Mouse (Mus musculus): ENCODE results near the gene Pde11a. TPM values are rescaled to one million over a fixed set of nuclear protein-coding genes. Genes with fewer than 3 reads are reported as not detected.

Pde11a gene
- polyA plus RNA-seq, 1 experiment, result not detected

DNA sequence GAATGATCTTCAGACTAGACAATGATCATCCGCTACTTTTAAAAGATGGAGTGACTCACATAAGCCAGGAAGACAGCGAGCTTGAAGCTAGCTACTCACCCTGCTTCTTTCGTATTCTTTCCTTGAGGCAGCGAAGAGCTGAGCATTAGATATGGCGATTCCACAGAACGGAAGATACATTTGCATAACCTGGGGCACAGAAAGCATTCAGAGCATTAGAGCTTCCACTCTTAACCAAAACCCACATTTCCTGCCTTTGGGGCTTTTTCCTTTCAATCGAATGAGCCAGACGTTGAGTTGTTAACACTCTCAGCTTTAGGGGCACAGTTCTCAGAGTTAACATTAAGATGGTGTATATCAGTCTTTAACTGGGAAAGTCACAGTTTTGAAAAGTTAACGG lies 123.4 kb downstream of the Pde11a start:
- Histone ChIP-seq H3K36me3 (ENCODE audit: control insufficient read depth, insufficient read depth) (no peaks in the 10 kb centered on the region), H3K4me3 (no peak overlapping the region), H3K4me2 (ENCODE audit: low read depth) (no peak overlapping the region), H3K79me2 (ENCODE audit: control insufficient read depth, insufficient read depth) (no peaks in the 10 kb centered on the region), H3ac (ENCODE audit: control insufficient read depth, insufficient read length) (no peak overlapping the region), H3K27me3 (ENCODE audit: control insufficient read depth, insufficient read depth, insufficient read length) (no peaks in the 10 kb centered on the region)
- TF ChIP-seq TCF3 (IDR thresholded peaks at IDR 0.05; ENCODE audit: insufficient read length, low read depth), result no peak
- no peak for TF ChIP-seq POLR2A (IDR thresholded peaks at IDR 0.05; ENCODE audit: insufficient read length, low read depth)
- no peak for TF ChIP-seq E2F4 (IDR thresholded peaks at IDR 0.05; ENCODE audit: insufficient read depth)
- no peak for TF ChIP-seq CEBPB (IDR thresholded peaks at IDR 0.05; ENCODE audit: insufficient read depth, poor library complexity, severe bottlenecking)
- no peak for TF ChIP-seq USF1 (IDR thresholded peaks at IDR 0.05; ENCODE audit: low read depth)

DNA sequence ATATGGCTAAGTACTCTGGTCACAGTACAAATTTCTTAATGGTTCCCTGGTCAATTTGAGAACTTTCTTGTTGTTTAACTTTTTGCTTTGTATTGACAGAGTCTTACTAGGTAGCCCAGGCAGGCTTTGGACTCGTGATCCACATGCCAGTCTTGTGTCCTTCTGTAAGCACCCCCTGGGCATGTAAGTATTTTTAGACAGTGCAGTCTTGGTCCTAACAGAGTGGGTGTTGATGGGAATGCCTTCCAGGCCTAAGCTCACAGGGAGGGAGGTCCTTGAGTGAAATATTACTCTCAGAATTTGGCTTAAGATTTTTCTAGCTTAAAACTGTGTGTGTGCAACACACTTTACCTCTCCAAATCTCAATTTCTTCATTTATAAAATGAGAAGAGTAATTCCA lies 153.4 kb downstream of the Pde11a start:
- H3K4me2 ChIP-seq (ENCODE audit: low read depth), result no peak overlapping the region
- no peaks in the 10 kb centered on the region for H3K27me3 ChIP-seq (ENCODE audit: control insufficient read depth, insufficient read depth, insufficient read length)

DNA sequence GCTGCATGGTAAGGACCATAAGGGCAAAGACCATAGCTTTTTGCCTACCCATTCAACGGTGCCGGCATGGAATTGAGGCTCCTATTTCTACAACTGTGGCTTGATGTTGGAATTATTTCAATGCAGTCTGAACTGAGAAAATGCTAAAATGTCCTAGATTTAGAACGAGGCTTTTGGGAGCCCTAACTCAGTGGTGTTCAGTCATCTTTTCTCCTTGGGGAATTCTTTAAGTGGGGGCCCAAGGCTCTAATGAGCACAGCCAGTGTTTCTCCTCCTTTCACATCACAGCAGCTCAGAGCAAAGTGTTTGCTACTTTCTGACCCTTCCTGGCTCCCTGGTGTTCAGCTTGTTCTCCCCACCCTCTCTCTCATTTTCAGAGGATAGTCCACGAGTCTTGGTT lies 175.8 kb downstream of the Pde11a start:
- Histone ChIP-seq H3K4me3 (no peak overlapping the region), H3K4me2 (ENCODE audit: low read depth) (no peak overlapping the region), H3K27me3 (ENCODE audit: control insufficient read depth, insufficient read depth, insufficient read length) (no peaks in the 10 kb centered on the region), H3ac (ENCODE audit: control insufficient read depth, insufficient read length) (no peak overlapping the region), H3K36me3 (ENCODE audit: control insufficient read depth, insufficient read depth) (no peaks in the 10 kb centered on the region), H3K79me2 (ENCODE audit: control insufficient read depth, insufficient read depth) (no peaks in the 10 kb centered on the region)
- TF ChIP-seq CEBPB (IDR thresholded peaks at IDR 0.05; ENCODE audit: insufficient read depth, poor library complexity, severe bottlenecking) (no peak), E2F4 (IDR thresholded peaks at IDR 0.05; ENCODE audit: insufficient read depth) (no peak), USF1 (IDR thresholded peaks at IDR 0.05; ENCODE audit: low read depth) (no peak), TCF3 (IDR thresholded peaks at IDR 0.05; ENCODE audit: insufficient read length, low read depth) (no peak), MYOG (IDR thresholded peaks at IDR 0.05; ENCODE audit: control insufficient read depth in 1 of 3, insufficient read depth in 1 of 3, insufficient read length in 2 of 3, low read depth in 2 of 3) (no peak), POLR2AphosphoS2 (IDR thresholded peaks at IDR 0.05; ENCODE audit: insufficient read length, low read depth) (no peak), REST (IDR thresholded peaks at IDR 0.05; ENCODE audit: insufficient read depth, insufficient read length) (no peak), MAX (IDR thresholded peaks at IDR 0.05; ENCODE audit: low read depth) (no peak), MYOD1 (IDR thresholded peaks at IDR 0.05; ENCODE audit: control insufficient read depth in 1 of 3, insufficient read length in 2 of 3, low read depth in 2 of 3) (no peak)

More for the DNA sequence above, 153.4 kb downstream of the Pde11a start:
- no peaks in the 10 kb centered on the region for H3K36me3 ChIP-seq (ENCODE audit: control insufficient read depth, insufficient read depth)
- H3ac ChIP-seq (ENCODE audit: control insufficient read depth, insufficient read length), result no peak overlapping the region
- H3K4me3 ChIP-seq, result no peak overlapping the region
- no peak for TF ChIP-seq SRF (IDR thresholded peaks at IDR 0.05; ENCODE audit: control insufficient read depth, insufficient read length, low read depth)
- TF ChIP-seq TCF12 (IDR thresholded peaks at IDR 0.05; ENCODE audit: insufficient read depth, poor library complexity, severe bottlenecking), result no peak
- no peak for TF ChIP-seq MYOD1 (IDR thresholded peaks at IDR 0.05; ENCODE audit: control insufficient read depth in 1 of 3, insufficient read length in 2 of 3, low read depth in 2 of 3)
- TF ChIP-seq USF1 (IDR thresholded peaks at IDR 0.05; ENCODE audit: low read depth), result no peak
- no peak for TF ChIP-seq POLR2AphosphoS2 (IDR thresholded peaks at IDR 0.05; ENCODE audit: insufficient read length, low read depth)
- no peak for TF ChIP-seq E2F4 (IDR thresholded peaks at IDR 0.05; ENCODE audit: insufficient read depth)
- no peak for TF ChIP-seq TCF3 (IDR thresholded peaks at IDR 0.05; ENCODE audit: insufficient read length, low read depth)
- no peak for TF ChIP-seq REST (IDR thresholded peaks at IDR 0.05; ENCODE audit: insufficient read depth, insufficient read length)
- no peak for TF ChIP-seq POLR2A (IDR thresholded peaks at IDR 0.05; ENCODE audit: insufficient read length, low read depth)
- TF ChIP-seq CEBPB (IDR thresholded peaks at IDR 0.05; ENCODE audit: insufficient read depth, poor library complexity, severe bottlenecking), result no peak
- no peak for TF ChIP-seq MAX (IDR thresholded peaks at IDR 0.05; ENCODE audit: low read depth)
- TF ChIP-seq MYOG (IDR thresholded peaks at IDR 0.05; ENCODE audit: control insufficient read depth in 1 of 3, insufficient read depth in 1 of 3, insufficient read length in 2 of 3, low read depth in 2 of 3), result no peak
- H3K79me2 ChIP-seq (ENCODE audit: control insufficient read depth, insufficient read depth), result no peaks in the 10 kb centered on the region

DNA sequence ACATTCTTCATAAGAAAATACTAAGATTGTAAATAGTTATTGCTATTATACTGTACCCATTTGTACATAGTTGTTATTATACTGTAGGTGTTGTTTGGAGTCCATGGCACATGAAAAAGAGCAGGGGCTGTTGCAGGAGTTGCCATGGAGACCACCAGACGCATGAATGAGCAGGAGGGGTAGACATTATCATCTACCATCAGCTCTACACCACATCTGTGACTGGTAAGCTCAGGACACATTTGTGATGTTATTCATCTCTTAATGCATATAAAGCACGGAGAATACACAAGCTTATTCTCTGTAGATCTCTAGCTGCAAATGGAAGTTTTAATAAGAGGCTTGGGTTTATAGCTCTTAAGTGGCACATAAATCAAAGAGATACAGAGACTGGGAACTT lies 179.6 kb downstream of the Pde11a start:
- no peaks in the 10 kb centered on the region for H3K27me3 ChIP-seq (ENCODE audit: control insufficient read depth, insufficient read depth, insufficient read length)
- no peak overlapping the region for H3ac ChIP-seq (ENCODE audit: control insufficient read depth, insufficient read length)

DNA sequence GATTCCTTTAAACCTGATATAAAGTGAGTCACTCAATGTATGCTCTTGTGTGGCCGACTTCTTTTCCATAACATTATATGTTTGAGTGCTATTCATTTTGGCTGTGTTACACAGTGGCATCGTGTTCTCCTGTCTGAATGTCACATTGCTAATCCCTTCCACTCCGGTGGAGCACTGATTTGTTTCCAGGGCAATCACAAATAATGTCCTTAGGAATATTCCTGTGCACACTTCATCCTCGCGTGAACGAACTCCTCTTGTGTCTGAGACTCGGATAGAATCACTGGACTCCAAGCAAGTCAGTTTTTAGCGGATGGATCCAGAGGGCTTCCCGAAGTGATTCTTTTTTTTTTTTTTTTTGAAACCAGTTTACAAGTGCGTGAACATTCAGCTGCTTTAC lies 197.4 kb downstream of the Pde11a start:
- H3K27me3 ChIP-seq (ENCODE audit: control insufficient read depth, insufficient read depth, insufficient read length), result no peaks in the 10 kb centered on the region
- no peak overlapping the region for H3K4me3 ChIP-seq
- TF ChIP-seq POLR2A (IDR thresholded peaks at IDR 0.05; ENCODE audit: insufficient read length, low read depth), result no peak
- no peak for TF ChIP-seq MYOD1 (IDR thresholded peaks at IDR 0.05; ENCODE audit: control insufficient read depth in 1 of 3, insufficient read length in 2 of 3, low read depth in 2 of 3)
- no peak for TF ChIP-seq E2F4 (IDR thresholded peaks at IDR 0.05; ENCODE audit: insufficient read depth)
- TF ChIP-seq SRF (IDR thresholded peaks at IDR 0.05; ENCODE audit: control insufficient read depth, insufficient read length, low read depth), result no peak
- no peak for TF ChIP-seq POLR2AphosphoS2 (IDR thresholded peaks at IDR 0.05; ENCODE audit: insufficient read length, low read depth)
- H3K4me2 ChIP-seq (ENCODE audit: low read depth), result no peak overlapping the region
- no peaks in the 10 kb centered on the region for H3K36me3 ChIP-seq (ENCODE audit: control insufficient read depth, insufficient read depth)
- no peak overlapping the region for H3ac ChIP-seq (ENCODE audit: control insufficient read depth, insufficient read length)
- no peaks in the 10 kb centered on the region for H3K79me2 ChIP-seq (ENCODE audit: control insufficient read depth, insufficient read depth)

More for the DNA sequence above, 179.6 kb downstream of the Pde11a start:
- H3K79me2 ChIP-seq (ENCODE audit: control insufficient read depth, insufficient read depth), result no peaks in the 10 kb centered on the region
- H3K4me3 ChIP-seq, result no peak overlapping the region
- no peak overlapping the region for H3K4me2 ChIP-seq (ENCODE audit: low read depth)
- no peak for TF ChIP-seq MYOG (IDR thresholded peaks at IDR 0.05; ENCODE audit: control insufficient read depth in 1 of 3, insufficient read depth in 1 of 3, insufficient read length in 2 of 3, low read depth in 2 of 3)
- no peak for TF ChIP-seq POLR2A (IDR thresholded peaks at IDR 0.05; ENCODE audit: insufficient read length, low read depth)
- TF ChIP-seq TCF3 (IDR thresholded peaks at IDR 0.05; ENCODE audit: insufficient read length, low read depth), result no peak
- no peak for TF ChIP-seq TCF12 (IDR thresholded peaks at IDR 0.05; ENCODE audit: insufficient read depth, poor library complexity, severe bottlenecking)
- no peak for TF ChIP-seq SRF (IDR thresholded peaks at IDR 0.05; ENCODE audit: control insufficient read depth, insufficient read length, low read depth)
- no peak for TF ChIP-seq CEBPB (IDR thresholded peaks at IDR 0.05; ENCODE audit: insufficient read depth, poor library complexity, severe bottlenecking)
- no peak for TF ChIP-seq POLR2AphosphoS2 (IDR thresholded peaks at IDR 0.05; ENCODE audit: insufficient read length, low read depth)
- TF ChIP-seq MYOD1 (IDR thresholded peaks at IDR 0.05; ENCODE audit: control insufficient read depth in 1 of 3, insufficient read length in 2 of 3, low read depth in 2 of 3), result no peak
- TF ChIP-seq E2F4 (IDR thresholded peaks at IDR 0.05; ENCODE audit: insufficient read depth), result no peak
- TF ChIP-seq USF1 (IDR thresholded peaks at IDR 0.05; ENCODE audit: low read depth), result no peak
- no peak for TF ChIP-seq REST (IDR thresholded peaks at IDR 0.05; ENCODE audit: insufficient read depth, insufficient read length)
- H3K36me3 ChIP-seq (ENCODE audit: control insufficient read depth, insufficient read depth), result no peaks in the 10 kb centered on the region
